Mouse (Mus musculus) heart, postnatal 10 days (tissue): ENCODE measurements around the gene Prickle2. TPM values are rescaled to one million over a fixed set of nuclear protein-coding genes. Genes with fewer than 3 reads are reported as not detected.
A peak's percentile ranks its signal among the peaks of the same experiment; 100 is the strongest.

Experiments used
- DNase-seq, 2 experiments: peaks; one replicate each; pipeline ENCODE4 v3.0.0; 2021
- intact Hi-C: fragments of 180-260 bp; cut with DNase I; formaldehyde crosslinking; loops from one replicate; pipeline ENCODE4 v1.15.1; 2025
- total RNA-seq, 2 experiments: library from RNA; stranded (reverse); gene quantifications; 2 replicates each; pipeline ENCODE4 v1.2.3; 2021

Gene Prickle2
- total RNA-seq, 2 experiments from 2014 or later: 8.1 to 12.1 TPM

DNA sequence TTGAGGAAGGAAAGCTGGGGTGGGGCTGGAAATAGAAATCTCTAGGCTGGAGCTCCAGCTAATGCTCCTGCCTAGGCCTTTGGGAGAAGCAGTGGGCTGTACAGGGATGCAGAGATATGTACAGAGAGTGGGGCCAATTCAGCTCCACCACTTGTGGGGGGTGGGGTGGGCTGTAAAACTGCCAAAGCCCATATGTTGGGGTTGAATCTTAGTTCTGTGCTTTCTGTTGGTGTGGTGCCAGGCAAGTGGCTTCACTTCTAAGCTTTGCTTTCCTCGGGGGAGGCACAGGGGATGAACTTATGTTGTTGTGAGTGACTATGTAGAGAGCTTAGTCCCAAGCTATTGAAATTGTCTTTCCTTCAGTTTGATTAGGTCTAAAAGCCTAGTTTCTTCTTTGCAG, 292.0 kb downstream of the Prickle2 start:
- intact Hi-C loops: loop anchor here (5.0 kb wide), 1 partner anchor 63 kb away; no protein-coding TSS in a partner anchor
- DNase-seq: no peak

DNA sequence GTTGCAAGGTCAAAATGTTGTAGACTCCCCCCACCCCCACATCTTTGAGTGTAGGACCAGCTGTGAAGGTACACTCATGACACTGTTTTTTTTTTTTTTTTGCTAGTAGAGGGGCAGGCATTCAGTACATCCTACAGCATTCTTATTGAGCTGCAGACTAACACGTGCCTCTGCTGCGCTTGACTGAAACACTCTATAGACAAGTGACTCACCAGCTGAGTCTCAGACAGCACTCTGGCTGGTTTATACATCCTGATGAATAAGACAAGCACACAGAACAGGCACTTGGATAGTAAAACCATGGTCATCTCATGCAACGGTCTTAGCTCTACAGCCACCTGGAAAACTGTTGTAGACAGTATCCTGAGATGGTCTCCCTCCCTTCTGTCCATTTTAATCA, 296.2 kb downstream of the Prickle2 start:
- DNase-seq: no peak
- intact Hi-C loops: loop anchor here (5.0 kb wide), 1 partner anchor 68 kb away; no protein-coding TSS in a partner anchor

DNA sequence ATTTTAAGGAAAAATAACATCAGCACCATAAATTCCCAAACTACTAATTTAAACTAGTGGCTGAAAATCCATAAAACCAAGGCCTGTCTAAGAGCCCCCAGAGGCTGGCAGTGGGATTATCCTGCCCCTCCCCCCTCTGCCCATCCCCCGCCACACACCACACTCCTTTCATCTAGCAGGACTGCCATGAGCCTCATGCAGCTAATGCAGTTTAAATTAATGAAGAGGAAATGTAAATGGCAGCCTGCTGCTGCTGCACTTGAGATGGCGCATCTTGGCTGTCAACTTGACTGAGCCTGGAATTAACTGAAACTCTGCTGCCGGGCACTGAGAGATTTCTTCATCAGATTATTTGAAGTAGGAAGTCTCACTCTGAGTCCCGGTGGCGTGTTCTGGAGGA, 298.7 kb downstream of the Prickle2 start:
- DNase-seq: no peak
- intact Hi-C loops: no loop called here

DNA sequence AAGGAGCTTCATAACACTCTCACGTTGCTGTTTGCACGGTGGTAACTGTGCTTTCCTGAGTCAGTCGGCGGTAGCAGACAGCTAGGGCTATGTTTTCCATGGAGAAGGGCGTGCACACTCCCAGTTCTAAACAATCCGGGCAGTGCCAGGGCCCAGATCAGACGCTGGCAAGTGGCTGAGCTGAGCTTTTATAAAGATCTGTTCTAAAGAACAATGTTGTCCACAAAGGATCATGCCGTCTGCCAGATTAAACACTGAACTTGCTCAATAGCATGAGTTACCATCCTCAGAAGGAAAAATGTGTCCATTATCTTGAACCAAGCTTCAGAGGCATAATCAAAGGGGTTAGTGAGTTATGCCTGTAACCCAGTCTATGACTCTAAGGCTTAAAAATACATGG, 300.4 kb downstream of the Prickle2 start:
- intact Hi-C loops: no loop called here

DNA sequence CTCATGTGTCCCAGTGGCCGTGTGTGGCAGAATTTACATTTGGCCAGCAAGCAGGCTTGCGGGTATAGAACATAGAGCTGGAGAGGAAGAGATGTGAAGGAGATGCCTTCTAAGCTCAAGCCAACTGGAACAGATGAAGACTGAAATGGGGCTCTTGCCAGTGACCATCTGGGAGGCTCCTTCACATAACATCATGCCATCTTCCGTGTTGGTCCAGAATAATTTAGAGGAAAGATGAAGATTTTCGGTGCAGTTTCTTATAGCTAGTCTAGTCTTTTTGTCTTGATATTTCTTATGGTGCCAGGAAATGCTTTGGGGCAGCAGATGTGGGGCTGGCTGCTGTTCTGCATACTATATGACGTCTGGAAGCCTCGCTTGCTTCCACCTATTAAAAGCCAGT, 308.1 kb downstream of the Prickle2 start:
- intact Hi-C loops: no loop called here

More for the DNA sequence above, 300.4 kb downstream of the Prickle2 start:
- DNase-seq: no peak

DNA sequence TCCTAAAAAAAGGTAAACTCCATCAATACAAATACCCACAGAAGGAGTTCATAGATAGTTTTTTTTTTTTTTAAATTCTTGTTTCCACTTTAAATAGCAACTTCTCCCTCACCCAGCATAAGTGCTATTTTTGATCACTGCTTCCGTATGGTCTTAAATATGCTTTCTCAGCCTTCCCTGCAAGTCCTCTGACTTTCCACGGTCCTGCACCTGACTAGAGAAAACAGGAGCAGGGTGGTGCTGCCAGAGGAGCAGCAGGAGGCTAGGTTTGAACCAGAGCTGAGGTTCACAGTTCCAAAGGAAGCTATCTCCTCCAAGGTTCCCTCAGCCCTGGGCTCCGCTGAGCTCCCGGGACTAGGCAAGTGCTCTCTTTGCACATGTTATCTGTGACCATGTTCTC, 310.4 kb downstream of the Prickle2 start:
- intact Hi-C loops: no loop called here
- DNase-seq: no peak

More for the DNA sequence above, 308.1 kb downstream of the Prickle2 start:
- no peak for DNase-seq

DNA sequence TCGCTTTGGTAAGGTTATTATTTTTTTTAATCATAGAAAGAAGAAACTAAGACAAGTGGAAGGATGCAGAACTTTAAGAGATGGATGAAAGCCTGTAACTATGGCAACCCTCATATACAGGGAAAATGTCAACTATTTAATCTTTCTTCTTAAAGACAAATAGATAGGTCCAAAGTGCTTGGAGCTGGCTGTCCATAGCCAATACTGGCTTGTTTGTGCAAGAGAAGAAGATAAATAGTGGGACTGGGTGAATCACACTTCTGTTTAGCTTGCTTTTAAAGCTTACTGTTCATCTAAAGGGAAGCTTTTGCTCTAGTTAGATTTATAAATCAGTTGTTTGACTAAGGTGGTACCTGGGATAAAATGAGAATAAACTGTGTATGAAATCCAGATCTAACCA, 310.8 kb downstream of the Prickle2 start:
- intact Hi-C loops: no loop called here
- DNase-seq: no peak

DNA sequence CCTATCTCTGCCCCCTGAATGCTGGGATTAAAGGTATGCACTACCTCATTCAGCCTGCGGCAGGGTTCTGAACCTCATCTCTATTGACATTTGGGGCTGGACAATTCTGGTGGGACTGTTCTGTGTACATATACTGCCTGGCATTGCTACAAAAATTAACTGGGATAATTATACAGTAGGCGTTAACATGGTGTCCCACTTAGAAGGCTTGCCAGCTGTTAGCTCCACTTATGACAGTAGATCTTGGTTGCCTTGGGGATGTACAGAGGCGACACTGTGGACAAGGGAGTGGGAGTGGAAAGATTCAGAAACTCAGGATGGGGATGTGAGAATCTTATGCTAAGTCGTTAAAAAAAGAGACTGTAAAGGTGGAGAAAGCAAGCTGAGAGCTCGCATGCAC, 311.3 kb downstream of the Prickle2 start:
- intact Hi-C loops: no loop called here
- no peak for DNase-seq

DNA sequence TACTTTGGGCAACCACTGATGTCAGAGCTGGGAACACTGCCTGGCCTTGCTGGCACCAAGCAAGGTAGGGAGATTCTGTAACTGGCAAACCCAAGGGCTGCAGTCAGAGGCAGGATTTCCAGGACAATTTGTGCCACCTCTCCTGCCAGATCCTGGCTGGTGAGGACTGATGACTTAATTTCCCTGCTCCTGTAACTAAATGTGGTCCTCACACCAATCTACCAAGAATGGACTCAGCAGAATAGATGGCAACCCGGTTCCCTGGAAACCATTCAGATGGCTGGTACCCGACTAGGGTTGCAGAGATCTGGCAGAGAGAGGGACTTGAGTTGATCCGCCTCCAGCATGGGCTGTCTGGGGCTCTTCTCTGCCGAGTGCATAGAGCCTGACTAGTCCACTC, 315.6 kb downstream of the Prickle2 start:
- intact Hi-C loops: no loop called here
- DNase-seq: no peak

DNA sequence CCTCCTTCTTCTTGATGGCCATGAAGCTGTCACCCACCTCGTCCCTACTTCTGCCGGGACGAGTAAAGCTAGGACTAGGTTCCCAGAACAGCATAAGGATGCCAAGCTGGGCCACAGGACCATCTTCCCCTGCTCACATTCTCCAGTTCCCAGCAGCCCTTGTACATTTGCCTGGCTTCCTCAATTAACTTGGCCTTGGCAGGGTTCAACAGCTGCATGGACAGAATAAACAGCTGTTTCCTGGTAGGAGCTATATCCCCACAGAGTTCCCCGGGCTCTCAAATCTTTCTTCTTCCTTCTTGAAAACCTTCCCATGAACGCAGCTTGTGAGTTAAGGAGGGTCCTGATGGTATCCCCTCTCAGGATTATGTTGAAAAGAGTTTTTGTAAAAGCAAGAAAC, 317.3 kb downstream of the Prickle2 start:
- DNase-seq: peak; percentile 23 to 28
- intact Hi-C loops: no loop called here

DNA sequence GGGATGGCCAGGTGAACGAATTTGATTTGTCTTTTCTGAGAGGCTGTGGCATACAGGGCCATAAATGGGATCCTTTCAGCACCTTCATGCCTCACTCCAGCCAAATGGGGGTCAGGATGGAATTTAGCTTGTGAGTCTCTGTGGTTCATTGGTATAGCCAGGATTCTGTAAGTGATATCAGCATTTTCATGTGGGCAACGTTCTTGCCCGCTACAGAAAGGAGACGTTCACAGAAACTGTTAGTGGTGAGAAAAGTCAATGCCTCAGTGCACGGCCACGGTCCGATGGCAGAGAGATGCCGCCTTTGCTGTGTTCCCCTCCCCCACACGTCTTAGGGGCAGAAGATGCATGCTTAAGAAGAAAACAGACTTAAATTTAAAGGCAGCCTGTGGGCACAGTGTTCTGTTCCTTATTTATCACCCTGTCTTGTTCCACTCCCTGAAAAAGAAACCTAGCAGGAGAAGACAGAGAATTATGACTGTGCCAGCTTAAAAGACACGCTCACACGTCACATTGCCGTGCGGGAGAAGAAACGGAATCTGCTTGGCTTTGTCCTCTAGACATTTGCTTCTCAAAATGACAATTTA, 322.7 kb downstream of the Prickle2 start:
- intact Hi-C loops: no loop called here
- DNase-seq: no peak

DNA sequence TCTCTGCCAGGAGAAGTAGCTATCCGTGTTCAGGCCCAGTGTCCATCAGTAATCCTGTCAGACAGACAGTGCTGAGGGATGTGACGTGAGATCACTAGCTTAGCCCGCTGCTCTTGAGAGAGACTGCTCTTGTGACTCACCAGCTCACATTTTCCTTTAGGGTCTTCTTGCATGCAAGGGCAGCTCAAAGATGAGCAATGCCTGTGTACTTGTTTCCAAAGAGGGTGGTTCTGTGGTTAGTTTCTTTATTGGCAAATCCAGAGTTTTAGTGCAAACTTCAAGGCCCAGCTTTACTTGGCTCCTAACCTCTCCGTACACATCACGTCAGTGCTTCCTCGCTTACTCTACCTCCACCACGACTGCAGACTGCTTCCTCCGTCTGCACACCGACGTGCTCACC, 324.9 kb downstream of the Prickle2 start:
- intact Hi-C loops: no loop called here
- DNase-seq: no peak

DNA sequence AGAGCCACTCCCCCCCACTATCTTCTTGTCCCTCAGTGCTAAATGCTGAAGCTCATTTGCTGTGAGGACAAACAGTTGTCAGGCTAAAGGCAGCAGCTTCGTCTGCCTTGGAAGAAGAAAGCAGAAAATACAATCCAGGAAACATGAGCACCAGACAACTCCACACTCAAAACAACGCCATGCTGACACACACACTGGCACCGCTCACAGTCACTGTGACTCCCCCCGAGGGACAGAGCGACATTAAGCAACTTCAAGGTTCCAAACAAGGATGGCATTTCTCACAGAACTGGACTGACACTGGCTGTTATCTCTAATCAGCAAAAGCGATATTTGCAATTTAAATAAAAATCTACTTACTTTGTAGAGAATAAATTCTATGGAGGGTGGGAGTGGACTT, 331.1 kb downstream of the Prickle2 start:
- no peak for DNase-seq
- intact Hi-C loops: no loop called here

DNA sequence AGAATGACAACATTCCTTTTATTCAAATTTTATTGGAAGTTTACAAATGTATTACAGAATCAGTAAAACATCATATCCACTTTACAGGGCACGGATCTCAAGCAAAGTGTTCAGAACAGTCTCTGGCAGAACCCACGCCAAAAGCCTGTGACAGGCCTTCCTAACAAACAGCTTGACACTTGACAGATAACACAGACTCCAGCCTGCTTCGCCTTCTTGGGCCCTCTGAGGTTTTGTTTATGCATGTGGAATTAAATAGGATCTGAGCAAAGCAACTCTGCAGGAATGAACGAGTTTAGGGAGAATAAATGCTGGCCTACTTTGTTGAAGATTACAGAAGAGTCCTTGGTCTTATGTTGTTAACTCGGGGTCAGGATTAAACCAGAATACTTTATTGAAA, 335.1 kb downstream of the Prickle2 start:
- intact Hi-C loops: no loop called here
- DNase-seq: peak; percentile 11 to 12

DNA sequence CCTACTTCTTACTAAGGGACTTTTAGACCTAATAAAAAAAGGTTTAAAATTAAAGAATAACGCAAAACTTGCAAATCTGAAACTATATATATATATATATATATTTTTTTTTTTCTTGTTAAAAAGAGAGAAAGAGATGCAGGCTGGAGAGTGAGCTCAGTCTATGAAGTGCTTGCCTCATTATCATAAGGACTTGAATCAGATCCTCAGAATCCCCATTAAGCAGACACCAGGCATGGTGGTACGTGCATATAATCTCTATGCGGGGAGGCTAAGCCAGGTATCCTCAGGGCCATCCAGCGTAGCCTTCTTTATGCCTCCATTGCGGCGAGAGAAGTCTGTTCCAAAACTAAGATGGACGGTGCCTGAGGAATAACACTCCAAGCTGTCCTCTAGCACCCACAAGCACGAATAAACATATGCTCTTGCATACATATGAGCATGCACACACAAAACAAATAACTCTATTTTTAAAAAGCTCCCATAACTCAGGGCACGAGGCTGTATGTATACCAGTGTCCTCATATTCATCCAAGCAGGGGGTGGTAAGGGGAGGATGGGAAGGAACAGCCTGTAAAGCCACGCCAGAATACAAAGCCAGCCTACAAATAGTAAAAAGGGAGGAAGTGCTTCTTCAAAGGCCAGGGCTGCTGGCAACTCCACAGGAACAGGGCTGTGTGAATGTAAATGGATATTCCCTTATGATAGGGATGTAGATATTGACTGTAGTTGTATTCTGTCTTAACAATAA, 358.5 kb downstream of the Prickle2 start:
- intact Hi-C loops: no loop called here

DNA sequence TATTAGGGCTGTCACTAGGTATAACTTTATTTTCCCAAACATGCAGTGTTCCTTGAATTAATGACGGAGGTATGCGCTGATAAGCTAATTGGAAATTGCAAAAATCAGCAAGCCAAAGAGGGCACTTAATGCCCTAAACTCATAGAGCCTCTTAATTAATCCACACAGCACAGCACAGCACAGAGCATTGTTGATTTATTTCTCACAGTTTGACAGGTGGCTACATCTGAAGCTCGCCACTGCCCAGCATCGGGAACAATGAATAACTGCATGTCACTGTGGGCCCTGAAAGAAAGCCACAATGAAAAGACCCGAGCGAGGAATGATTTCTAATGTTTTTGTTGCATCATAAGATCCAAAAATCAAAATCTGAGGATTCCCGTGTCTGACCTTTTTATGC, 359.2 kb downstream of the Prickle2 start:
- no peak for DNase-seq
- intact Hi-C loops: no loop called here

More for the DNA sequence above, 358.5 kb downstream of the Prickle2 start:
- no peak for DNase-seq

DNA sequence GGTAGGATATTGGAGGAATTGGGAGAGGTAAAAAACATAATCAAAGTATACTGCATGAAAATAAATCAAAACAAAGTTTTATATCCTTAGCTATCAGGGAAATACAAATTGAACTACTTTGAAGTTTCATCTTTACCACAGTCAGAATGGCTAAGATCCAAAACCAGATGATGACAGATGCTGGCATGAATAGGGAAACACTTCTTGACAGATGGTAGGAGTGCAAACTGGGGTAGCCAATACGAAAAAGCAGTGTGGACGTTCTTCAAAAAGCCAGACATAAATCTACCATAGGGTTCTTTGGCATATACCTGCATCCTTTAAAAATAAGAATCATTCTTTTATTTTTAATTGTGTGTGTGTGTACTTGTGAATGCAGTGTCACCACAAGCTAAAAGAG, 360.8 kb downstream of the Prickle2 start:
- intact Hi-C loops: no loop called here
- DNase-seq: no peak

DNA sequence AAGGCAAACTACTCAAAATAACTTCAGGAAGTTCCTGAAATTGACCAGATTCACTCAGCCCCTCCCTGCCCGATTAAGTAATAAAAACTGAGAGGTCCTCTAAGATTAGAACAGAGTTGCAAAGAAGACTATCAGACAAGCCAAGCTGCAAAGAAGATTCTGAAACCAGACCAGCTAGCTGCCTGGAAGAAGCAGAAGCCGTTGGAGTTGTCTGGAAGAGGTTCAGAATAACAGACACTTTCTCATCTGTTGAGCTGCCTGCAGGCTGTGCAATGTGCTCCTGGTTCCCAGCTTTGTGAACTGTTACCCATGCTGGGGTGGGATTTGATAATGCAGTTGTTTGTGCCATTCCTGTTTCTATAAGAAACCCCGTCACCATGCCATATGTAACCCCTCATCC, 361.4 kb downstream of the Prickle2 start:
- intact Hi-C loops: no loop called here
- DNase-seq: no peak
